Mouse (Mus musculus) thymus, adult 2 months (tissue): ENCODE data around the gene Mto1.

ENCODE experiments used
- CTCF ChIP-seq: fragments of 200-500 bp; IDR thresholded peaks from 2 replicates; pipeline ENCODE4 v1.5.1; 2012; ENCODE audit warnings: mild to moderate bottlenecking, control low read depth, low read length, moderate library complexity, borderline replicate concordance; ENCODE audit not compliant: control insufficient read depth, poor library complexity, insufficient read depth; ENCODE audit errors: extremely low read depth
- POLR2A ChIP-seq: fragments of 200-500 bp; IDR thresholded peaks from 2 replicates; pipeline ENCODE4 v1.6.1; 2012; ENCODE audit warnings: mild to moderate bottlenecking, low read length, control low read depth, moderate library complexity; ENCODE audit not compliant: control insufficient read depth, poor library complexity, insufficient read depth; ENCODE audit errors: extremely low read depth

DNA sequence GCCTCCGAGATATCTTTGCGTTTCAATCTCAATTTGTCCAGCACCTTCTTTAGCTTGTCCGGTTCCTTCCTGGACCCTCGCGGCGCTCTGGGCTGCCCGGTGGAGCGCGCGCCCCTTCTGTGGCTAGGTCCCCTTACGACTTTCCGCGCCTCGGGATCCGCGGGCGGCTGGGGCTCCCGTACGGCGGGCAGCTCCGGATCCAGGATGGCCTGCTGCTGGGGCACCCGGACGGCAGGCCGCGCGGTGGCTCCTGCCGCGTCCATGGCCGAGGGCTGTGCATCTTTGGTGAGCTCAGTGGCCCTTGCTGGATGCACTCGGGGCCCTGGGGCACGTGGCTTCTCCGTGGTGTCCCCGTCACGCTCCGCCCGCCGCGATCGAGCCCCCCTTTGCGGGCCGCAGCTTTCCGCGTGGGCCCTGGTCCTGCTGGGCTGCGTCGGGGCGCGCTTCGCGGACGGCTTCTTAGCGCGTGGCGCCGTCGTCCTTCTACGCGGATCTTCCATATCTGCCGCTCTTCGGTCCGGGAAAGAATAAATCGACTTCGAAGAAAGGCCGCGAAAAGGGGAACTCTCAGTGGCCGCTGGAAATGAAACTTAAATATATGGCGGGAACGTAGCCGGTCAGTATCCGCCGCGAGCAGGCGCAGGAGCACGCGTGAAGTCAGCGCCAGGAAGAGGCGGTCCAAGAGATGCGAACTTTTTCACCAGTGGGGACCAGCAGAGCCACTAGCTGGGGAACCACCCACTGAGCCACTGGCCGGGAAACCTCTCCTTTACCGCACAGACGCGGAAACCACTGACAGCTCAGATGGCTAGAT, 5.2 kb upstream of the Mto1 start, which contains the start of gene Cgas:
- no peak for TF ChIP-seq POLR2A
- no peak for TF ChIP-seq CTCF
